In genomic region chr19:53087268-53088143, GRCm38 (mm10) we compare ENCODE assay signal across 7 mouse cellular contexts. TPM values are rescaled to one million over a fixed set of nuclear protein-coding genes. Genes with fewer than 3 reads are reported as not detected.
A peak's percentile ranks its signal among the peaks of the same experiment; 100 is the strongest.
DNase-seq lines count a peak whose midpoint lies in the region; ATAC-seq and TF ChIP-seq lines count a peak whose summit lies in the region.

No protein-coding gene starts in this region.

- 39% methylated on average over 25 of the region's 25 CpGs for WGBS in heart, postnatal 0 days
- 42% methylated on average over 25 of the region's 25 CpGs for WGBS in limb, embryonic 10.5 days
- WGBS in midbrain, embryonic 15.5 days: 32% methylated on average over 25 of the region's 25 CpGs

- ATAC-seq in heart, postnatal 0 days (ENCODE audit: insufficient read depth, low read depth): peak; percentile 67
- peak; percentile 72; the same call in 1 of the 2 replicates for ATAC-seq in midbrain, embryonic 15.5 days (replicated peaks)
- ATAC-seq in inflammation-experienced regulatory T-cells, adult 6 months: no peak

- TF ChIP-seq CTCF in heart, postnatal 0 days (IDR thresholded peaks at IDR 0.05; ENCODE audit: low read depth): no peak

- 0 out of 2 replicates have a peak overlapping the region, but pooled peaks have one; percentile 26 for H3K9ac ChIP-seq in heart, postnatal 0 days (replicated peaks; ENCODE audit: low read depth, low read length)
- no peak overlapping the region for H3K9ac ChIP-seq in midbrain, embryonic 15.5 days

- TF ChIP-seq EP300 in heart, postnatal 0 days (IDR thresholded peaks at IDR 0.05; ENCODE audit: low read depth): 0 out of 2 replicates have a peak, but pooled peaks have one; percentile 43

- no peaks in the 10 kb centered on the region for H3K36me3 ChIP-seq in heart, postnatal 0 days (replicated peaks; ENCODE audit: control insufficient read depth, insufficient read depth, low read length)
- H3K36me3 ChIP-seq in limb, embryonic 10.5 days: no peaks in the 10 kb centered on the region
- H3K36me3 ChIP-seq in midbrain, embryonic 15.5 days (replicated peaks): no peaks in the 10 kb centered on the region

- DNase-seq in Muller cell, postnatal 12 days (ENCODE audit: inconsistent ontology term): peak; percentile 55
- DNase-seq in embryo, embryonic 11 days: peak; percentile 66
- DNase-seq in heart, postnatal 0 days (ENCODE audit: low spot score): peak; percentile 70
- peak; percentile 53 for DNase-seq in limb, embryonic 10.5 days (ENCODE audit: low spot score)
- DNase-seq in thymus, postnatal 14 days: no peak

- peak overlapping the region; percentile 42 for H3K4me2 ChIP-seq in heart, postnatal 0 days (ENCODE audit: low read depth, low read length)
- H3K4me2 ChIP-seq in midbrain, embryonic 15.5 days: 0 out of 2 replicates have a peak overlapping the region, but pooled peaks have one; percentile 22

- no peaks in the 10 kb centered on the region; the same call in 1 of the 2 replicates for H3K4me1 ChIP-seq in heart, postnatal 0 days (ENCODE audit: control insufficient read depth, insufficient read depth)
- H3K4me1 ChIP-seq in limb, embryonic 10.5 days: peaks cover 36% of the 10 kb centered on the region
- peaks cover 12% of the 10 kb centered on the region; the same call in 1 of the 2 replicates for H3K4me1 ChIP-seq in midbrain, embryonic 15.5 days

- H3K27ac ChIP-seq in heart, postnatal 0 days (ENCODE audit: low read depth): peak overlapping the region; percentile 80
- H3K27ac ChIP-seq in limb, embryonic 10.5 days: peak overlapping the region; percentile 73
- H3K27ac ChIP-seq in midbrain, embryonic 15.5 days: peak overlapping the region; percentile 43; the same call in 1 of the 2 replicates

- H3K4me3 ChIP-seq in heart, postnatal 0 days (ENCODE audit: low read depth, low read length): no peak overlapping the region
- no peak overlapping the region; the same call in 1 of the 2 replicates for H3K4me3 ChIP-seq in limb, embryonic 10.5 days
- H3K4me3 ChIP-seq in midbrain, embryonic 15.5 days: no peak overlapping the region

- no peaks in the 10 kb centered on the region for H3K9me3 ChIP-seq in heart, postnatal 0 days (replicated peaks; ENCODE audit: control insufficient read depth, low read length)
- H3K9me3 ChIP-seq in limb, embryonic 10.5 days (replicated peaks): no peaks in the 10 kb centered on the region
- no peaks in the 10 kb centered on the region for H3K9me3 ChIP-seq in midbrain, embryonic 15.5 days

- no peaks in the 10 kb centered on the region for H3K27me3 ChIP-seq in heart, postnatal 0 days (ENCODE audit: control insufficient read depth, insufficient read depth, low read length)
- H3K27me3 ChIP-seq in limb, embryonic 10.5 days (ENCODE audit: low read depth, poor library complexity, severe bottlenecking): no peaks in the 10 kb centered on the region
- H3K27me3 ChIP-seq in midbrain, embryonic 15.5 days (replicated peaks): no peaks in the 10 kb centered on the region

RNA-seq across cellular contexts. Expression of gene Xpnpep1, which starts 47.5 kb away (rescaled TPM):
- total RNA-seq in heart, postnatal 0 days (2014; rRNA removed; ENCODE audit: low replicate concordance): 107 and 134 TPM in 2 replicates
- polyA plus RNA-seq in heart, postnatal 0 days (2015; fragmentation: Nextera tagmentation; extraction: Ambion mirVana): 106 and 119 TPM in 2 replicates
- polyA plus RNA-seq in limb, embryonic 10.5 days (2016; fragmentation: Nextera tagmentation; extraction: Ambion mirVana): 138 and 152 TPM in 2 replicates
- polyA plus RNA-seq in midbrain, embryonic 15.5 days (2015; fragmentation: Nextera tagmentation; extraction: Ambion mirVana): 124 and 125 TPM in 2 replicates
- 10 to 100 TPM; 53.6 to 68.4 (median 60.5) TPM for polyA plus RNA-seq in inflammation-experienced regulatory T-cells, adult 6 months (2017; shearing (Covaris generic))

RNA-seq across cellular contexts. Expression of gene Add3, which starts 52.7 kb away (rescaled TPM):
- 62.1 and 78.8 TPM in 2 replicates for total RNA-seq in heart, postnatal 0 days (2014; rRNA removed; ENCODE audit: low replicate concordance)
- 81.2 and 82.9 TPM in 2 replicates for polyA plus RNA-seq in heart, postnatal 0 days (2015; fragmentation: Nextera tagmentation; extraction: Ambion mirVana)
- polyA plus RNA-seq in limb, embryonic 10.5 days (2016; fragmentation: Nextera tagmentation; extraction: Ambion mirVana): 46.4 and 63.7 TPM in 2 replicates
- polyA plus RNA-seq in midbrain, embryonic 15.5 days (2015; fragmentation: Nextera tagmentation; extraction: Ambion mirVana): 30.2 and 33.6 TPM in 2 replicates
- 100 to 1,000 TPM; 100 to 138 (median 112) TPM for polyA plus RNA-seq in inflammation-experienced regulatory T-cells, adult 6 months (2017; shearing (Covaris generic))
